Comparison of ENCODE assay signal across 8 mouse cellular contexts in the genomic region with DNA sequence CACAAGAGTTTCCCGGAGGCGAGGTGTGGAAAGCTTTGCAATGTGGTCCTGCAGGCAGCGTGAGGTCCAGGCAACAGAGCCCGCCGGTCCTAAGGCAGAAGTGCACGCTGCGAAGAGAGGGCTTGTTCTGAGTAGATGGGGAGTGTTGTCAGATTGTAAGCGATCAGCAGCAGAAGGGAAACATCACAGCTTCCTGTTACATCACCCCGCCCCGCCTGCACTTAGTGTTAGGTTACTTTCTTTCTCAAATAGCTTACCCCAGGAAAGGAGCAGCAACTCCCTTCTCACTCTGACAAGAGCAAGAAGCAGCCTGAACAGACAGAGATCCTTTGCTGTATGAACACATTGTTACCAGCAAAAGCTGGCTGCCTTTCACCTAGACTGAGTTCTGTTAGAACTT. TPM values are rescaled to one million over a fixed set of nuclear protein-coding genes. Genes with fewer than 3 reads are reported as not detected.
DNase-seq lines count a peak whose midpoint lies in the region; ATAC-seq lines count a peak whose summit lies in the region.

A gene (minus strand): TSS at position 274 of the 400 bp plus-strand sequence.

- H3K9me3 ChIP-seq in heart, embryonic 12.5 days (replicated peaks), result no peaks in the 10 kb centered on the region
- no peaks in the 10 kb centered on the region for H3K9me3 ChIP-seq in kidney, embryonic 16.5 days (ENCODE audit: low read length)

- WGBS in heart, embryonic 12.5 days, result 0% methylated on average over 10 of the region's 10 CpGs
- WGBS in kidney, embryonic 16.5 days, result 0% methylated on average over 10 of the region's 10 CpGs

- H3K27ac ChIP-seq in heart, embryonic 12.5 days (ENCODE audit: poor library complexity, severe bottlenecking), result peak within 1 kb of the TSS; percentile 75
- H3K27ac ChIP-seq in kidney, embryonic 16.5 days (ENCODE audit: low read length), result peak within 1 kb of the TSS; percentile 95

- DNase-seq in 3134 (ENCODE audit: extremely low read depth, insufficient read length, low spot score), result peak; percentile 21
- peak; percentile 76 for DNase-seq in adrenal gland, postnatal 14 days
- DNase-seq in liver, result peak; percentile 73
- peak; percentile 47 to 57 for DNase-seq in monocyte, adult 2 months (ENCODE audit: low read depth in 1 of 2, low spot score in 2 of 2)
- peak; percentile 68 to 83 for DNase-seq in spleen, postnatal 4 days (ENCODE audit: low spot score in 2 of 2)

- H3K27me3 ChIP-seq in heart, embryonic 12.5 days (replicated peaks), result no peaks in the 10 kb centered on the region
- no peaks in the 10 kb centered on the region for H3K27me3 ChIP-seq in kidney, embryonic 16.5 days (ENCODE audit: insufficient read depth, low read length)

- peak within 1 kb of the TSS; percentile 50 for H3K4me3 ChIP-seq in heart, embryonic 12.5 days
- peak within 1 kb of the TSS; percentile 58 for H3K4me3 ChIP-seq in kidney, embryonic 16.5 days (ENCODE audit: low read length)

- peak within 1 kb of the TSS; percentile 65 for H3K9ac ChIP-seq in heart, embryonic 12.5 days
- peak within 1 kb of the TSS; percentile 69 for H3K9ac ChIP-seq in kidney, embryonic 16.5 days (replicated peaks; ENCODE audit: low read length)

- no peaks in the 10 kb centered on the region for H3K36me3 ChIP-seq in heart, embryonic 12.5 days
- H3K36me3 ChIP-seq in kidney, embryonic 16.5 days (ENCODE audit: insufficient read depth, low read length), result no peaks in the 10 kb centered on the region

- ATAC-seq in erythroid progenitor cell, adult 5-6 weeks (replicated peaks; ENCODE audit: low FRiP score, poor library complexity, severe bottlenecking), result peak; percentile 82
- peak; percentile 88 for ATAC-seq in heart, embryonic 12.5 days (ENCODE audit: insufficient number of reproducible peaks, low FRiP score)
- peak; percentile 97 for ATAC-seq in kidney, embryonic 16.5 days (ENCODE audit: low FRiP score, low TSS enrichment)

- H3K4me2 ChIP-seq in heart, embryonic 12.5 days, result peak within 1 kb of the TSS; percentile 62
- peak within 1 kb of the TSS; percentile 56 for H3K4me2 ChIP-seq in kidney, embryonic 16.5 days (replicated peaks; ENCODE audit: low read depth, low read length)

- no peaks in the 10 kb centered on the region for H3K4me1 ChIP-seq in heart, embryonic 12.5 days (replicated peaks)
- peaks cover 4% of the 10 kb centered on the region for H3K4me1 ChIP-seq in kidney, embryonic 16.5 days (ENCODE audit: insufficient read depth, low read length)

RNA-seq across cellular contexts. Expression of the gene that starts here (rescaled TPM):
- 28.1 and 38.0 TPM in 2 replicates for total RNA-seq in adrenal gland, postnatal 14 days (2021)
- total RNA-seq in erythroid progenitor cell, adult 5-6 weeks (2015; ENCODE audit: low replicate concordance), result 5.4 and 9.2 TPM in 2 replicates
- total RNA-seq in erythroid progenitor cell, adult 5-6 weeks (2017; ENCODE audit: low replicate concordance), result 9.4 and 21.5 TPM in 2 replicates
- 65.1 and 69.5 TPM in 2 replicates for polyA plus RNA-seq in heart, embryonic 12.5 days (2016; fragmentation: Nextera tagmentation; extraction: Ambion mirVana)
- polyA plus RNA-seq in kidney, embryonic 16.5 days (2015; fragmentation: Nextera tagmentation; extraction: Ambion mirVana), result 64.7 and 73.3 TPM in 2 replicates

Comparison
In these comparisons a context has a peak if more than half of its experiments do, and no peak if none do; other contexts are left out.
1. Peak in every context shown above with its lines: DNase-seq, ATAC-seq, H3K4me3 ChIP-seq and H3K27ac ChIP-seq.
2. DNase-seq: peak in every context shown above with its lines; median percentile 76 in adrenal gland, postnatal 14 days; 76 in spleen, postnatal 4 days; 73 in liver; 52 in monocyte, adult 2 months; 21 in 3134.